Mouse (Mus musculus): Measurements from ENCODE around the gene 4930402F06Rik. TPM values are rescaled to one million over a fixed set of nuclear protein-coding genes. Genes with fewer than 3 reads are reported as not detected.

4930402F06Rik gene
- total RNA-seq, 1 experiment from 2014 or later, result not detected

Other genes starting within 250 kb of the 4930402F06Rik start
- 195 to 215 TPM (median 203 TPM) in 3 replicates for gene Rab14, start 196.1 kb downstream of the 4930402F06Rik start, total RNA-seq (2017)
- 36.7 to 46.1 TPM (median 45.9 TPM) in 3 replicates for gene Gsn, start 140.8 kb downstream of the 4930402F06Rik start, total RNA-seq (2017)
- 53.6 to 72.6 TPM (median 70.6 TPM) in 3 replicates for gene Stom, start 60.2 kb downstream of the 4930402F06Rik start, total RNA-seq (2017)
- gene 4930568D16Rik, start 29.4 kb downstream of the 4930402F06Rik start, total RNA-seq (2017), result not detected in 3 replicates
- 133 to 163 TPM (median 146 TPM) in 3 replicates for gene Ggta1, start 66.1 kb upstream of the 4930402F06Rik start, total RNA-seq (2017)
- 4.6 to 23.2 TPM (median 5.5 TPM) in 3 replicates for gene Dab2ip, start 161.1 kb upstream of the 4930402F06Rik start, total RNA-seq (2017)